Mouse (Mus musculus) CH12.LX (cell line): Measurements from ENCODE around the gene AC170998.1. TPM values are rescaled to one million over a fixed set of nuclear protein-coding genes. Genes with fewer than 3 reads are reported as not detected.

Experiments
- DNase-seq: peaks from one replicate; pipeline ENCODE4 v3.0.0-alpha.2; 2013; ENCODE audit errors: extremely low read depth
- H3K27ac ChIP-seq: 2 replicates; pipeline ENCODE4 v1.5.1; 2012; ENCODE audit warnings: low read depth, mild to moderate bottlenecking, control low read depth, moderate library complexity; ENCODE audit not compliant: insufficient read depth
- H3K27me3 ChIP-seq: replicated peaks from 2 replicates; pipeline ENCODE3; 2012; ENCODE audit warnings: inconsistent platforms
- H3K36me3 ChIP-seq, 2 experiments: replicated peaks in 1 of 2; 2 replicates each; pipeline versions ENCODE3 to v1.6.1; 2012; ENCODE audit warnings: inconsistent platforms in 1 of 2, low read length in 1 of 2, mild to moderate bottlenecking in 1 of 2, mixed read lengths in 1 of 2, moderate library complexity in 1 of 2; ENCODE audit not compliant: control insufficient read depth in 1 of 2, insufficient read depth in 1 of 2
- H3K4me1 ChIP-seq, 2 experiments: 2 replicates each; pipeline ENCODE4 v1.6.1; 2012; ENCODE audit warnings: inconsistent platforms in 1 of 2, moderate library complexity in 1 of 2; ENCODE audit not compliant: insufficient read depth in 2 of 2, control insufficient read depth in 1 of 2
- H3K4me2 ChIP-seq: 2 replicates; pipeline ENCODE4 v1.6.1; 2012; ENCODE audit warnings: low read depth, mild to moderate bottlenecking, control low read depth; ENCODE audit not compliant: poor library complexity, insufficient read depth, severe bottlenecking
- H3K4me3 ChIP-seq, 3 experiments: fragments of 150-350 bp in 1 of 3; sonication (generic) in 1 of 3; replicated peaks in 1 of 3; 2 replicates each; pipeline versions ENCODE3 to v1.5.1; 2011 to 2012; ENCODE audit warnings: low read depth in 2 of 3, low read length in 2 of 3, mild to moderate bottlenecking in 2 of 3, moderate library complexity in 2 of 3, control low read depth in 1 of 3, improper control_type of control experiment in 1 of 3, inconsistent platforms in 1 of 3, mixed read lengths in 1 of 3; ENCODE audit not compliant: poor library complexity in 1 of 3
- H3K79me2 ChIP-seq: replicated peaks from 2 replicates; pipeline ENCODE4 v1.6.1; 2012; ENCODE audit warnings: mild to moderate bottlenecking, moderate library complexity; ENCODE audit not compliant: control insufficient read depth, poor library complexity, insufficient read depth, severe bottlenecking; ENCODE audit errors: extremely low read depth
- H3K9ac ChIP-seq: 2 replicates; pipeline ENCODE4 v1.6.1; 2012; ENCODE audit warnings: low read depth, mild to moderate bottlenecking, control low read depth, moderate library complexity; ENCODE audit not compliant: insufficient read depth
- H3K9me3 ChIP-seq: replicated peaks from 2 replicates; pipeline ENCODE3; 2012; ENCODE audit warnings: low read length, inconsistent platforms, mixed read lengths
- CTCF ChIP-seq, 2 experiments: IDR thresholded peaks in 1 of 2; conservative IDR thresholded peaks in 1 of 2; 2 replicates each; pipeline ENCODE4 v1.5.1; 2011 to 2012; ENCODE audit warnings: low read depth in 2 of 2, low read length in 2 of 2, improper control_type of control experiment in 1 of 2, inconsistent platforms in 1 of 2, mild to moderate bottlenecking in 1 of 2, moderate library complexity in 1 of 2
- E2F4 ChIP-seq: IDR thresholded peaks from 2 replicates; pipeline ENCODE4 v1.6.1; 2011; ENCODE audit warnings: low read depth, low read length, improper control_type of control experiment; ENCODE audit not compliant: insufficient replicate concordance
- EP300 ChIP-seq: IDR thresholded peaks from 2 replicates; pipeline ENCODE4 v1.6.1; 2011; ENCODE audit warnings: low read length, improper control_type of control experiment
- ETS1 ChIP-seq: conservative IDR thresholded peaks from 2 replicates; pipeline ENCODE4 v1.6.1; 2012; ENCODE audit warnings: low read depth, mild to moderate bottlenecking, inconsistent platforms, low read length, improper control_type of control experiment, moderate library complexity
- GABPA ChIP-seq: IDR thresholded peaks from 2 replicates; pipeline ENCODE4 v1.6.1; 2012; ENCODE audit warnings: low read depth, low read length, improper control_type of control experiment, inconsistent platforms; ENCODE audit not compliant: insufficient replicate concordance
- HCFC1 ChIP-seq: IDR thresholded peaks from 2 replicates; pipeline ENCODE4 v1.6.1; 2012; ENCODE audit warnings: low read depth, mild to moderate bottlenecking, inconsistent platforms, low read length, improper control_type of control experiment
- IRF4 ChIP-seq: IDR thresholded peaks from 2 replicates; pipeline ENCODE4 v1.6.1; 2014; ENCODE audit warnings: low read depth, mild to moderate bottlenecking, inconsistent platforms, low read length, improper control_type of control experiment
- KAT2A ChIP-seq: IDR thresholded peaks from 2 replicates; pipeline ENCODE4 v1.6.1; 2012; ENCODE audit warnings: low read length, improper control_type of control experiment, inconsistent platforms; ENCODE audit not compliant: insufficient replicate concordance
- MAFK ChIP-seq: IDR thresholded peaks from 2 replicates; pipeline ENCODE4 v1.6.1; 2011; ENCODE audit warnings: low read length, improper control_type of control experiment; ENCODE audit not compliant: insufficient replicate concordance
- MAX ChIP-seq: IDR thresholded peaks from 2 replicates; pipeline ENCODE4 v1.6.1; 2011; ENCODE audit warnings: low read length, improper control_type of control experiment
- MAZ ChIP-seq: IDR thresholded peaks from 2 replicates; pipeline ENCODE4 v1.6.1; 2012; ENCODE audit warnings: low read depth, mild to moderate bottlenecking, inconsistent platforms, low read length, improper control_type of control experiment, moderate library complexity
- NELFE ChIP-seq: IDR thresholded peaks from 2 replicates; pipeline ENCODE4 v1.6.1; 2011; ENCODE audit warnings: low read depth, low read length, improper control_type of control experiment
- POLR2A ChIP-seq: IDR thresholded peaks from 2 replicates; pipeline ENCODE4 v1.6.1; 2011; ENCODE audit warnings: low read depth, mild to moderate bottlenecking, improper control_type of control experiment, low read length
- POLR2AphosphoS2 ChIP-seq: IDR thresholded peaks from 2 replicates; pipeline ENCODE4 v1.6.1; 2011; ENCODE audit warnings: low read depth, low read length, improper control_type of control experiment
- RCOR1 ChIP-seq: conservative IDR thresholded peaks from 2 replicates; pipeline ENCODE4 v1.6.1; 2012; ENCODE audit warnings: low read depth, mild to moderate bottlenecking, inconsistent platforms, low read length, improper control_type of control experiment
- SIN3A ChIP-seq: IDR thresholded peaks from 2 replicates; pipeline ENCODE4 v1.6.1; 2012; ENCODE audit warnings: low read length, improper control_type of control experiment, inconsistent platforms
- SMC3 ChIP-seq: IDR thresholded peaks from 2 replicates; pipeline ENCODE4 v1.6.1; 2011; ENCODE audit warnings: low read depth, low read length, improper control_type of control experiment
- TBP ChIP-seq: conservative IDR thresholded peaks from 2 replicates; pipeline ENCODE4 v1.6.1; 2011; ENCODE audit warnings: low read depth, low read length, improper control_type of control experiment
- TCF12 ChIP-seq: IDR thresholded peaks from 2 replicates; pipeline ENCODE4 v1.6.1; 2014; ENCODE audit warnings: low read depth, mild to moderate bottlenecking, inconsistent platforms, low read length, improper control_type of control experiment
- UBTF ChIP-seq: IDR thresholded peaks from 2 replicates; pipeline ENCODE4 v1.6.1; 2012; ENCODE audit warnings: low read depth, mild to moderate bottlenecking, inconsistent platforms, low read length, improper control_type of control experiment, moderate library complexity
- ZC3H11A ChIP-seq: IDR thresholded peaks from 2 replicates; pipeline ENCODE4 v1.6.1; 2012; ENCODE audit warnings: low read depth, mild to moderate bottlenecking, inconsistent platforms, low read length, improper control_type of control experiment
- ZKSCAN1 ChIP-seq: IDR thresholded peaks from 2 replicates; pipeline ENCODE4 v1.6.1; 2012; ENCODE audit warnings: low read depth, inconsistent platforms, low read length, improper control_type of control experiment, borderline replicate concordance
- ZMIZ1 ChIP-seq: IDR thresholded peaks from 2 replicates; pipeline ENCODE4 v1.6.1; 2012; ENCODE audit warnings: low read depth, mild to moderate bottlenecking, inconsistent platforms, low read length, improper control_type of control experiment
- dilution Hi-C: fragments of 300-500 bp; cut with MboI; formaldehyde crosslinking; loops from 2 replicates; pipeline ENCODE4 v1.14.3; 2020; ENCODE audit warnings: low sequenced_read_pairs; ENCODE audit not compliant: extremely low pct_unique_long_range_greater_than_20kb, extremely low pct_ligation_motif_present
- in situ Hi-C: fragments of 300-500 bp; cut with MboI; formaldehyde crosslinking; loops from 3 replicates; pipeline ENCODE4 v1.14.3; 2019; ENCODE audit warnings: low sequenced_read_pairs, low pct_ligation_motif_present, low pct_unique_long_range_greater_than_20kb, mixed read lengths
- polyA plus RNA-seq: library from polyadenylated mRNA; unstranded; fragments of >175 nt; gene quantifications from 2 replicates; pipeline ENCODE4 v1.2.1, GENCODE M21; 2012; ENCODE audit warnings: low read depth; ENCODE audit not compliant: insufficient read length
- total RNA-seq, 2 experiments: library from RNA; depleted of rRNA; stranded (reverse); fragments of 300-350 nt in 1 of 2; fragments of >200 nt in 1 of 2; gene quantifications; 2 replicates each; pipeline ENCODE4 v1.2.3; 2012 to 2014

AC170998.1 gene
- total and polyA plus RNA-seq, 3 experiments, result 0.38 TPM; not detected in 2

DNA sequence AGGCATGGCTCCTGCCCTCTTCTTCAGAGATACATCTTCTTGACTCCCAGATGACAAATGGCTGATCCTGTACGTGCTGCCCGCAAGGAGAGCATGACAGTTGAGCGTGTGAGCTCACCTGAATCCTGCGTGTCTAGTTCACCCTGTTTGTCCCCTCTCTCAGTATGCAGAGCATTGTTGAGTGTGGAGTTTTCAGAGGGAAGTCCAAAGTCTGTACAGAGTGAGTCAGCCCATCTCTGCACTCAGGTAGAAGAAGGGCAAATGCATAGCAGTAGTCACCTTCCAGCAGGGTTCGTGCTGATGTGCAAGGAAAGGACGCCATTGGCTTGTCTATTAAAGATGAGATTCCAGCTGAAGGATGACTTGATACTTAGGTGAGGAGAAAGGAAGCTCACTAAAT, 13.4 kb downstream of the AC170998.1 start:
- TF ChIP-seq UBTF (no peak), MAFK (no peak), KAT2A (no peak), NELFE (no peak), SIN3A (no peak), RCOR1 (no peak), TCF12 (no peak), E2F4 (no peak), ZKSCAN1 (no peak), ZMIZ1 (no peak), POLR2AphosphoS2 (no peak), ETS1 (no peak), HCFC1 (no peak), GABPA (no peak), SMC3 (no peak), TBP (no peak)
- TF ChIP-seq, all 38 proteins: peak for 0
- H3K36me3 ChIP-seq, result peaks cover 37 to 83% of the 10 kb centered on the region in 2 experiments
- H3K4me1 ChIP-seq, result peaks cover 3 to 32% of the 10 kb centered on the region in 2 experiments; a peak in 2 of 4 replicates

GRCm38 (mm10) chr17:28743145-28743866, 17.4 kb downstream of the AC170998.1 start:
- Histone ChIP-seq H3K36me3 (peaks cover 62 to 94% of the 10 kb centered on the region in 2 experiments), H3K27me3 (no peaks in the 10 kb centered on the region), H3K79me2 (no peaks in the 10 kb centered on the region), H3K4me2 (no peak overlapping the region), H3K9ac (no peak overlapping the region), H3K9me3 (peaks cover 7% of the 10 kb centered on the region), H3K27ac (no peak overlapping the region), H3K4me1 (peaks cover 0 to 8% of the 10 kb centered on the region in 2 experiments; a peak in 2 of 4 replicates), H3K4me3 (no peak overlapping the region)
- in situ Hi-C loops (loop anchor here (5.0 kb wide), 1 partner anchor 46 kb away; no protein-coding TSS in a partner anchor), dilution Hi-C loops (no loop called here)
- no peak for DNase-seq
- TF ChIP-seq CTCF (conservative IDR thresholded peaks at IDR 0.05 in 1 of 2, IDR thresholded peaks at IDR 0.05 in 1 of 2; ENCODE audit: low read depth in 2 of 2, low read length in 2 of 2) (no peak), MAZ (no peak), ZC3H11A (no peak), MAX (no peak), POLR2A (no peak), IRF4 (no peak), ZMIZ1 (no peak), KAT2A (no peak), HCFC1 (no peak), TBP (no peak), SMC3 (no peak), EP300 (no peak)

More for the DNA sequence above, 13.4 kb downstream of the AC170998.1 start:
- no peak for DNase-seq
- Histone ChIP-seq H3K4me3 (no peak overlapping the region), H3K27ac (no peak overlapping the region), H3K27me3 (no peaks in the 10 kb centered on the region), H3K79me2 (no peaks in the 10 kb centered on the region), H3K9me3 (peaks cover 7% of the 10 kb centered on the region), H3K4me2 (no peak overlapping the region), H3K9ac (no peak overlapping the region)
- in situ Hi-C loops (no loop called here), dilution Hi-C loops (no loop called here)
